Mouse (Mus musculus): ENCODE measurements around the gene Zfp358.

DNA sequence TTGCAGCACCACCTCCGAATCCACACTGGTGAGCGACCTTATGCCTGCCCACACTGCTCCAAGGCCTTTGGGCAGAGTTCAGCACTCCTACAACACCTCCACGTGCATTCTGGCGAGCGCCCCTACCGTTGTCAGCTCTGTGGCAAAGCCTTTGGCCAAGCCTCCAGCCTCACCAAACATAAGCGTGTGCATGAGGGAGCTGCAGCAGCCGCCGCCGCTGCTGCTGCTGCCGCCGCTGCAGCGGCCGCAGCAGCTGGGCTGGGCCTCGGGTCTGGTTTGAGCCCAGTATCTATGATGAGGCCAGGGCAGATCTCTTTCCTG is 3.5 kb downstream of the Zfp358 start:
- TF ChIP-seq MAFK (IDR thresholded peaks at IDR 0.05; ENCODE audit: insufficient read depth, low read depth, low read length) (no peak), ZNF384 (IDR thresholded peaks at IDR 0.05; ENCODE audit: low read depth, low read length) (no peak), CHD2 (IDR thresholded peaks at IDR 0.05; ENCODE audit: low read depth, low read length) (no peak)
